Mouse (Mus musculus) cerebellum, adult 9-11 months (tissue): Measurements from ENCODE around the gene Amot.
A peak's percentile ranks its signal among the peaks of the same experiment; 100 is the strongest.

ENCODE experiments used
- DNase-seq: peaks from one replicate; pipeline ENCODE4 v3.0.0; 2022

The Amot gene

DNA sequence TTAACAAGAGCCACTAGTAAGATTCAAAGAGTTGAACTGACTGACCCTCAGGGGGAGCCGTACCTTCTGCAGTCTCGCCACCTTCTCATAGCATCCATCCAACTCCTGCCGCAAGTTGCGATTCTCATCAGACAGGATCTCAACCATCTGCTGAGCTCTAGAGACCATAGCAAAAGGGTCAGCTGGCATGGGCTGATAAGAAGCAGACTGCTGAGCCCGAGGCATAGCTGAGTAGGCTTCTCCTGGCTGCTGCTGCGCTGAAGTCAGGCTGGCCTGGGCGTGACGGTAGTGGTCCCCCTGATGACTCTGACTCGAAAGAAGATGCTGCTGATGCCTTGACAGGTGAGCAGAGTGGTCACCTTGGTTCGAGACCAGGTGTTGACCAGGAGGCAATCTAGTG lies 25.0 kb downstream of the Amot start:
- no peak for DNase-seq

GRCm38 (mm10) chrX:145477725-145478194 lies 27.2 kb downstream of the Amot start:
- DNase-seq, result no peak

- DNase-seq, result peak; percentile 12
Observed at GRCm38 (mm10) chrX:145477003-145477724, 27.8 kb downstream of the Amot start.

GRCm38 (mm10) chrX:145468264-145468663 lies 36.7 kb downstream of the Amot start:
- no peak for DNase-seq

DNA sequence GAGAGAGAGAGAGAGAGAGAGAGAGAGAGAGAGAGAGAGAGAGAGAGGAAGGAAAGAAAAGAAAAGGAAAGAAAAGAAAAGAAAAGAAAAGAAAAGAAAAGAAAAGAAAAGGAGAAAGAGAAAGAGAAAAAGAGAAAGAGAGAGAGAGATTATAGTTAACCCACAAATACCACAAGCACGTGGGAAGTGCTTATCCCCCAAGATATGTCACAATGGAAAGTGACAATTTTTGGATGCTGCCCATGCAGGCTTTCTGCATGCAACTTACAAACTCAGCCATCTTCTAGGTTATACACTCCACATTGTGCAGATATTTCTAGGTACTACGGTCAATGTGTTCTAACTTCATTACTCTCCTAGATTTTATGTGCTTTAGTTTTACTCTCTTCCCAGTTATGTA lies 41.5 kb downstream of the Amot start:
- DNase-seq, result no peak

DNA sequence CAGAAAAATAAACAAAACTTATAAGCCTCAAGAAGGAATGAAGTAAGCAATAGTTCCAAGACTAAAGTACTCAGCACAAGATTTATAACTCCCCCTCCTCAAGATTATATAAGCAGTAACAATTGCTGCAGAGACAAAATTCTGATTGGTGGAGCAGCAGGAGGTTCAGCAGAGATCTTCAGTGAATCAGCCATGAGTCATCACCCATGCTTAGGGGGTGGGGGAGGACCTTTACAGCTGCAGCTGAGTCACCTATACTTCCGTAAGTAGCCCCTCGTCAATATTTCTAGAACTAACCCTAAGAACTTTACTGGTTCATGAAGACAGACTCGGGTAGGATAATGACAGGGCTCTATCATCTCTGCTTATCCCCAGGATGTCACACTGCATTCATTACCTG lies 43.6 kb downstream of the Amot start:
- DNase-seq, result no peak

DNA sequence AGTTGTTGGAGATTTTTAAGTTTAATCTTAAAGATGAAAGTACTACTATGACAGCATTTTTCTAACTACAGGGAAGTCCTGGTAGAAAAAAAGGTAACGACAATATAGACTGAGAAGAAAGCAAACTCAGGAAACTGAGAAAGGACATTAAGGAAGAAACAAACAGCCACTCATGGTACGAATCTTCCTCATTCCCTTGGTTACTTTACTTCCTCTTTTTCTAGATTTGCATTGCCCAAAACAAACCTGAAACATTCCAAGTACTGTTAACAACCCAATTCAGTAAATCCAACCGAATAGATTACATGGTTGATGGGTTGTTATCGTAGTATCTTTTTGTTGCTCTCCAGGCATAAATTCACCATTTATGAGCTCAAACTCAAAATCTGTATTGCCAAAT lies 48.7 kb downstream of the Amot start:
- DNase-seq, result no peak

GRCm38 (mm10) chrX:145455629-145456028 lies 49.4 kb downstream of the Amot start:
- DNase-seq, result no peak

GRCm38 (mm10) chrX:145454828-145455227 lies 50.2 kb downstream of the Amot start:
- DNase-seq, result peak; percentile 13

- DNase-seq, result no peak
Observed at GRCm38 (mm10) chrX:145441526-145441925, 63.5 kb downstream of the Amot start.

GRCm38 (mm10) chrX:145433652-145434051 lies 71.3 kb downstream of the Amot start:
- no peak for DNase-seq

- no peak for DNase-seq
Observed at GRCm38 (mm10) chrX:145430836-145431570, 74.0 kb downstream of the Amot start.

DNA sequence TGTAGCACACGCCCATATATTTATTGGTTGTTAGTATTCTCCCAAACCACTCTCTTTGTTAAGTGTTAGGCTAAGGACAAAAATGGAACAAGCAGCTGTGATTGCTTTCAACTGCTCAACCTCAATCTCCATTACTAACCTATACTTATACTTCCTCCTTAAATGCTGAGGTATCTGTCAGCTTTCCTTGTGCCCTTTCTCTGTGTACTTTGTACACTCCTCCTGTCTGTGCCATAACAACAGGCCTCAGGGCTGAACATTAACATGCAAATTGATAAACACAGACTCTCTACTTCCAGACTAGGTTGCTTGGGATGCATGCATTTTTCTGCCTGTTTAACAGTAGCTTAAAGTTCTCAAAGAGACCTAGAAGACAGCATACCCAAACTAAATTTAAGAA lies 76.2 kb downstream of the Amot start:
- no peak for DNase-seq

GRCm38 (mm10) chrX:145424026-145424425 lies 81.0 kb downstream of the Amot start:
- DNase-seq, result no peak

DNA sequence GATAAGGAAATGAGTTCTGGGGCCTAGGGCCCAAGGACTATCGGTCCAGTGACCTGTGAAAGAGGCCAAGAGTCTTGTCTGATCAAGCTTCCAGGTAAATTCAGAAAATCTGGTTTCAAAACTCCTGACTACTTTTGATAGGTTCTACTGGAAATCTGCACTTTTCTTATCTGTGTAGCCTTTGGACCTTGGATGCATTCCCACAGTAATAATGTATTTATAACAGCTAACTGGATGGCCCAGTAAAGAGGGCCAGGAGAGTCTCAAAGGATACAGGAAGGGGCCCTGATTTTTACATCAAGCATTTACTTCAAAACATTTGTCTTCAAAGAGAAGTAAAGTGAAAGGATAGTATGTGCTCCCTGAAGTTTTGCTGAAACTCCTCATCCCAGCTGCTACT lies 90.7 kb downstream of the Amot start:
- DNase-seq, result no peak

DNA sequence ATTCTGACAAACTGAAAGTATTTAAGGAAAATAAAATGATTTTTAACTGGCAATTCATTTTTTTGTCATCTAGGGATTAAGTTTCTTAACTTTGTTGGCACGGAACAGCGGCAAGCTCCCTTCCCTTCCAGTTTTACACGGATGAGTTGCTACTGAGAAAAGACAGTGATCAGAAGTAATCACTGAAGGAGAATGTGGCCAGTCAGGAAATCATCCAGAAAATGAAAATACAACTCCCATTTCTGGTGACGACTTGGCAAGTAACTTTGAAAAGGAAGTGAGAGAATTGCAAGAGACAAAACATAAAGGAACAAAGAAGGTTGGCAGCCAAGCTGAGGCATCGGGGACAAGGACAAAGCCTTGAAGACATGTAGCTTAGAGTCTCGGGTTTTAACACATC lies 93.6 kb downstream of the Amot start:
- DNase-seq, result peak; percentile 2

DNA sequence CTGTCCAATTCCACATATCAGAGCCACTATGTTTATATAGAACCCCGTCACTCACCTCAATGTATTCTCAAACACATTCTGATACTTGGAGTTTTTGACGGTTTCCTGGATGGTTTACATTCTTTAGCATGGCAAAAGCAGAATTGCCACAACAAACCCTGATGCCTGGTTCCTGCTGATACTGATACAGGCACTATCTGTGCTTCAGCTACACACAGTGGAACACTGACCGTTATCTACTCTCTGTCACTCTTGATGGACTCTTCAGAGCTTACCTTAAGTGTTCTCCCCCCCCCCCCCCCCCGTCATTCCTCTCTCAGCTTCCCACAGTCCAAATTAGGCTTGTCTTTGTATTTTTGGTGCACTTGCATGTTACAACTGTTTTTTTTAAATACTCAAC lies 98.9 kb downstream of the Amot start:
- DNase-seq, result no peak

DNA sequence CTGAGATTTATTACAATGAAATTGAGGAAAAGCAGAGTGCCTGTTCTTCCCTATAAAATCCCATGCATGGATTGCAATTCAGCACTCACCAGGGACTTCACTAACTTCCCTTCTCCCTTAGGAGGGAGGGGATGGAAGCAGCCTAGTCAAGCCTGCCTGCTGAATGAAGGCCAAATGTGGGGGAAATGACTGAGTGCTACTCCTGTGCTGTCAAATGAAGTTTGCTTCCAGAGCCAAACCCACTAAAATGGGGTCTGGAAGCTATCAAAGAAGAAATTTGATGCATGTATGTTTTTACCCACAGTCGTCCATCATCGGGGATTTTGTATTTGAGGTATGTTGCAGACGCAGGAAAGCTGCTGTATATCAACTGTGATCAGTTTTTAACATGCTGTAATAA lies 103.1 kb downstream of the Amot start:
- DNase-seq, result no peak

- DNase-seq, result no peak
Observed at GRCm38 (mm10) chrX:145399236-145399635, 105.7 kb downstream of the Amot start.
